Mouse (Mus musculus): ENCODE measurements around the gene Hnf4a. TPM values are rescaled to one million over a fixed set of nuclear protein-coding genes. Genes with fewer than 3 reads are reported as not detected.
A peak's percentile ranks its signal among the peaks of the same experiment; 100 is the strongest.

Hnf4a gene
- polyA plus RNA-seq, 1 experiment from 2014 or later = 0.20 TPM

- 10% methylated on average over 22 of the region's 22 CpGs for WGBS
- H3K27ac ChIP-seq (replicated peaks) = no peak overlapping the region
- peak overlapping the region; percentile 72 for H3K9ac ChIP-seq
- peaks cover 53% of the 10 kb centered on the region for H3K27me3 ChIP-seq (replicated peaks)
- H3K36me3 ChIP-seq = no peaks in the 10 kb centered on the region
- peak overlapping the region; percentile 44 for H3K4me3 ChIP-seq
- no peaks in the 10 kb centered on the region for H3K9me3 ChIP-seq
- peak overlapping the region; percentile 72 for H3K4me2 ChIP-seq
- peaks cover 7% of the 10 kb centered on the region for H3K4me1 ChIP-seq
- no peak for ATAC-seq (ENCODE audit: extremely low read depth, insufficient number of reproducible peaks, low FRiP score, low TSS enrichment)
Measured at GRCm38 (mm10) chr2:163534958-163535524, 28.4 kb downstream of the Hnf4a start.

DNA sequence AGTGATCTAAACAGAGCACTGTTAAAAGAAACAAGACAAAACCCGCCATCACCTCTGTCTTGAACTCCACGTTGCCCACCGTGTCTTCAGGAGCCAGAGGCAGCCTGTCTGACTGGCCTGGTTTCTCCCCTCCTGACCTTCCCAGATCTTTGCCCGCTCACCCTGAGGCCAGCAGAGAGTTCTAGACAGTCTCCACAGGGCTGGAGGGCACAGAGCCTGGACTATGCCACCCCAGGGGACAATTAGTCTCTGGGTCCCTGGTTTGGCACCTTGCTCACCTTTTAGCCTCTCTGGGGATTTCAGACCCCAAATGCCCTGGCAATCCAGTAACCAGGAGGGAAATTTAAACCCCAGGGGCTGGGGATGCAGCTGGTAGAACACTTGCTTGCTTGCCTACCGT is 30.8 kb downstream of the Hnf4a start:
- WGBS = 73% methylated on average over 5 of the region's 5 CpGs
- ATAC-seq (ENCODE audit: extremely low read depth, insufficient number of reproducible peaks, low FRiP score, low TSS enrichment) = no peak

GRCm38 (mm10) chr2:163538410-163538809 is 31.8 kb downstream of the Hnf4a start:
- Histone ChIP-seq H3K27me3 (replicated peaks) (peaks cover 62% of the 10 kb centered on the region), H3K27ac (replicated peaks) (no peak overlapping the region), H3K4me3 (no peak overlapping the region), H3K4me2 (no peak overlapping the region), H3K9me3 (no peaks in the 10 kb centered on the region), H3K36me3 (no peaks in the 10 kb centered on the region), H3K4me1 (peaks cover 7% of the 10 kb centered on the region), H3K9ac (no peak overlapping the region)
- ATAC-seq (ENCODE audit: extremely low read depth, insufficient number of reproducible peaks, low FRiP score, low TSS enrichment) = no peak
- WGBS = 79% methylated on average over 2 of the region's 2 CpGs

More for the DNA sequence above, 30.8 kb downstream of the Hnf4a start:
- H3K9me3 ChIP-seq = no peaks in the 10 kb centered on the region
- peaks cover 7% of the 10 kb centered on the region for H3K4me1 ChIP-seq
- no peak overlapping the region for H3K4me3 ChIP-seq
- no peaks in the 10 kb centered on the region for H3K36me3 ChIP-seq
- H3K9ac ChIP-seq = no peak overlapping the region
- H3K27me3 ChIP-seq (replicated peaks) = peaks cover 67% of the 10 kb centered on the region
- H3K27ac ChIP-seq (replicated peaks) = no peak overlapping the region
- H3K4me2 ChIP-seq = no peak overlapping the region

GRCm38 (mm10) chr2:163539321-163540040 is 32.9 kb downstream of the Hnf4a start:
- H3K4me3 ChIP-seq = no peak overlapping the region
- no peak overlapping the region for H3K4me2 ChIP-seq
- no peak for ATAC-seq (ENCODE audit: extremely low read depth, insufficient number of reproducible peaks, low FRiP score, low TSS enrichment)
- 62% methylated on average over 13 of the region's 13 CpGs for WGBS
- peaks cover 61% of the 10 kb centered on the region for H3K27me3 ChIP-seq (replicated peaks)
- no peaks in the 10 kb centered on the region for H3K9me3 ChIP-seq
- no peak overlapping the region for H3K27ac ChIP-seq (replicated peaks)
- no peaks in the 10 kb centered on the region for H3K36me3 ChIP-seq
- H3K9ac ChIP-seq = no peak overlapping the region
- peaks cover 7% of the 10 kb centered on the region for H3K4me1 ChIP-seq

DNA sequence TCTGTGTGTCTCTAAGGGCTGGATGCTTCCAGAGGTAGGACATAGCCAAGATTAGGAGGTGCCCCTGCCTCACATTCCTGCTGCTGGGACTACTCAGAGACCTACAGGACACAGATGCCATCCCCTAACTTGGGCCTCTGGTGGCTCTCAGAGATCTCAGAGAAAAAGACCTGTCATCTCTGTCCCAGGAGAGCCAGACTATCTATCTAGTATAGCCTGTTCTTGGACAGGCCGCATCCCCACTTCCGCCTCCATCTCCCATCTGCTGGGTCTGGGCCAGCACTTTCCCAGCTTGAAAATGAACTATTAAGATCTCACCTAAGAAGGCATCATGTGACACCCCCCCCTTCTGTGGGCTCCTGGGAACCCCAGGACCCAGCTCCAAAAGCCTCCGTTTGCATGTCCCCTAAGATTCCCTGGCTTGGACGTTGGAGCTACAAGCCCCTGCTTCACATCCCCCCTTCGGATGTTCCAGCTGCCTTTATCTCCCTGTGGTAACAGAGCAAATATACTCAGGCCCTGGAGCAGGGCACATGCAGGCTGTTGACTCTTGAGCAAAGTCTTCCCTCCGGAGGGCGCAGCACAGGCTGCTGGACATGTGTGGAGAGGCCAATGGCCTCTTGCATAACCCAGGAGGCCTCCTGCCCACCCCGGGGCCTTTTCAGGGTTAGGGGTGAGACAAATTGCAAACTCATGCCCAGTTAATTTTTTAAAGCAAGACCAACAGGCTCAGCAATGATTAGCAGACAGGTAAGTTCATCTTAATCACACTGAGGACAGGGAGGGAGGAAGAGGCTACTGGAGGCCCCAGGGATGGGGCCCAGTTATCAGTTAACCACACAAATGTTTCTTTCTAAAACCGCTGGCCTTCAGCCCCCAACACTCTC is 33.9 kb downstream of the Hnf4a start:
- Histone ChIP-seq H3K27ac (replicated peaks) (no peak overlapping the region), H3K4me2 (no peak overlapping the region), H3K9me3 (no peaks in the 10 kb centered on the region), H3K36me3 (no peaks in the 10 kb centered on the region), H3K4me1 (no peaks in the 10 kb centered on the region), H3K9ac (no peak overlapping the region), H3K4me3 (no peak overlapping the region), H3K27me3 (replicated peaks) (peaks cover 64% of the 10 kb centered on the region)
- WGBS = 67% methylated on average over 9 of the region's 9 CpGs
- no peak for ATAC-seq (ENCODE audit: extremely low read depth, insufficient number of reproducible peaks, low FRiP score, low TSS enrichment)

DNA sequence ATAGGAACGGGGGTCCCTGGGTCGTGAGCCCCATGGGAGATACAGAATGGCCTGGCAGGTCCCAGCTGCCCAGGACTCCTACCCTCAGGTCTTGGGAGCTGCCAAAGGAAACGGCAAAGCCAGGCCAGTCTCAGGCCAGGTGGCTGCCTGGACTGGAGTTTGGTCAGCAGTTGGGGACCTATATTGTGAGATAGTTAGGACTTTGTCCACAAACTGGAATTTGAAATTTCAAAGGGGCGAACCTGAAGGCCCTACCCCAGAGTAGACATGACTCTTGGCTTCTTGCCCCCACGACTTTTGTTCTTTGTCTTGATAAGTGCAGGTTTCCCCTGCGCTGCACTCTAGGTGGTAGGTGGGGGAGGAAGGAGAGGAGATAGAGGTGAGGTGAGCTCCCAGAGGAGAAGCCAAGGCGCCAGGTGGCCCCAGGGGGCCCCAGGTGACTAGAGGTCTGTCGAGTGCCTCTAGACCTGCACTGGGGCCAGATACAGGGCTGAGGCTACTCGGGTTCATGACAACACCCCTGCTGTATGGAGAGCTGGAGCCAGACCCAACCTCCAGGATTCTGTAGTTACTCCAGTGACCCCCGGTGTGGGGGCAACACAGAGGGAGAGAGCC is 35.1 kb downstream of the Hnf4a start:
- Histone ChIP-seq H3K4me3 (no peak overlapping the region), H3K4me1 (no peaks in the 10 kb centered on the region), H3K36me3 (no peaks in the 10 kb centered on the region), H3K4me2 (no peak overlapping the region), H3K9me3 (no peaks in the 10 kb centered on the region), H3K9ac (no peak overlapping the region), H3K27me3 (replicated peaks) (peaks cover 52% of the 10 kb centered on the region), H3K27ac (replicated peaks) (no peak overlapping the region)
- WGBS = 66% methylated on average over 10 of the region's 10 CpGs
- ATAC-seq (ENCODE audit: extremely low read depth, insufficient number of reproducible peaks, low FRiP score, low TSS enrichment) = no peak

DNA sequence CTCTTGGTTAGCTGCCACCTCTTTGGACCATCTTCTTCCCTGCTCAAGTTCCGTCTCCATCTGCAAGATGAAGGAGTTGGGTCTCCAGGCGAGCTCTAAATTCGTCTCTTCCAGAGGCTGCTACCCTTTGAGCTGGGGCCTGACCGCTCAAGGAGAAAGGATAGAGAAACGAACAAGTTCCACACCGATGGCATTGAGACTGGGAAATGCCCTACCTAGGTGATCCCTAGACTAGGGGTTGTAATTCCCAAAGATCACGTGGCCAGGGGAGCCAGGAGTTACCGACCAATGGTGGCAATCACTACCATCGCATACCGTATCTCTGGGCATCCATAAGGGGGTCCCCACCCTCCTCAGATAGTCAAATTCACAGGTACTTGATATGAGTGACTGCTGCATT is 36.1 kb downstream of the Hnf4a start:
- H3K36me3 ChIP-seq = no peaks in the 10 kb centered on the region
- H3K27me3 ChIP-seq (replicated peaks) = peaks cover 49% of the 10 kb centered on the region
- no peak overlapping the region for H3K9ac ChIP-seq
- H3K4me3 ChIP-seq = no peak overlapping the region
- 84% methylated on average over 10 of the region's 10 CpGs for WGBS
- no peak overlapping the region for H3K27ac ChIP-seq (replicated peaks)
- H3K9me3 ChIP-seq = no peaks in the 10 kb centered on the region
- no peaks in the 10 kb centered on the region for H3K4me1 ChIP-seq
- H3K4me2 ChIP-seq = no peak overlapping the region
- no peak for ATAC-seq (ENCODE audit: extremely low read depth, insufficient number of reproducible peaks, low FRiP score, low TSS enrichment)

DNA sequence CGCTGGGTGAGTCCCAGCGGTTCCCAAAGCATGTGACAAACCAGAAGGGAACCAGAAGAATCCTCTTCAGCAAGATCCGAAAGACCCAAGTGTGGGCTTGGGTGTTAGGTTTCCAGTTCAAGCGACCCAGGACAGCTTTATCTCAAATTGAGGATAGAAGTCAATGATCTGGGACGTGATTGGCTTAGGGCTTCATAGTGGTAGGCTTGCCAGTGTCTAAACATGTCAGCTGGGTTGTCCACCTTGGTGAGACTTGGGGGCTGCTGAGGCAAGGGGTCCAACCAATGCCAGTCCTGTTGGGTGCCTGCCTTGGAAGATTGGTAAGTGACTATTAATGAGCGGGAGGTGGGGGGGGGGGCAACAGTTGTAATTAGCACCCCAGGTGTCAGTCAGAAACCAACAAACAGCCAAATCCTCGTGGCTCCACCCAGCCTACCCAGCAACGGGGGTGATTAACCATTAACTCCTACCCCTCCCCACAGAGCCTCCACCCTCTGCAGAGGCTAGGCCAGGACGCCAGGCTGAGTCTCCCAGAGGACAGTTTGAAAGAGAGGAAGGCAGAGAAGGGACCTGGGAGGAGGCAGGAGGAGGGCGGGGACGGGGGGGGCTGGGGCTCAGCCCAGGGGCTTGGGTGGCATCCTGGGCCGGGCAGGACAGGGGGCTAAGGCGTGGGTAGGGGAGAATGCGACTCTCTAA is 40.2 kb downstream of the Hnf4a start:
- no peak overlapping the region for H3K9ac ChIP-seq
- H3K4me2 ChIP-seq = no peak overlapping the region
- H3K27me3 ChIP-seq (replicated peaks) = peaks cover 60% of the 10 kb centered on the region
- H3K4me1 ChIP-seq = no peaks in the 10 kb centered on the region
- H3K9me3 ChIP-seq = no peaks in the 10 kb centered on the region
- 65% methylated on average over 14 of the region's 14 CpGs for WGBS
- H3K4me3 ChIP-seq = no peak overlapping the region
- no peak for ATAC-seq (ENCODE audit: extremely low read depth, insufficient number of reproducible peaks, low FRiP score, low TSS enrichment)
- no peaks in the 10 kb centered on the region for H3K36me3 ChIP-seq
- no peak overlapping the region for H3K27ac ChIP-seq (replicated peaks)

DNA sequence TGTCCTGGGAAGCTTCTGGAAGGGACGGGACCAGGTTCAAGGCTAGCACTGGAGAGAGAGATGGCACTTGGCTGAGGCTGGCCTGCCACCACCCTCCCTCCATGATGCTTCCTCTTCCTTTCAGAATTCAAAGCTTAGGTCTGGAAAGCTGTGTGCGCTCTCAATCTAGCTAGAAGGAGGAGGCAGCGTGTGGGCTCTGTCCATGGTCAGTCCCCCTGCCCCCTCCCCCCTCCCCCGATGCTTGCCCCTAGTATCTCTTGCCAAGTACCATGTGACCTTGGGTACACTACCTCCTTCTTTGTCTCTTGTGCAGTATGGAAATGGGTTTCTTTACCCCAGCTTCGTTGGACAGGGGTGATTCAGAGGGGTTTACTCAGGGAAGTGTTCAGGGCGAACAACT is 42.2 kb downstream of the Hnf4a start:
- peaks cover 66% of the 10 kb centered on the region for H3K27me3 ChIP-seq (replicated peaks)
- no peaks in the 10 kb centered on the region for H3K4me1 ChIP-seq
- no peaks in the 10 kb centered on the region for H3K9me3 ChIP-seq
- no peak overlapping the region for H3K9ac ChIP-seq
- H3K4me2 ChIP-seq = no peak overlapping the region
- H3K36me3 ChIP-seq = no peaks in the 10 kb centered on the region
- WGBS = 73% methylated on average over 6 of the region's 6 CpGs
- ATAC-seq (ENCODE audit: extremely low read depth, insufficient number of reproducible peaks, low FRiP score, low TSS enrichment) = no peak
- H3K4me3 ChIP-seq = no peak overlapping the region
- H3K27ac ChIP-seq (replicated peaks) = no peak overlapping the region

GRCm38 (mm10) chr2:163549786-163550185 is 43.2 kb downstream of the Hnf4a start:
- H3K27me3 ChIP-seq (replicated peaks) = peaks cover 66% of the 10 kb centered on the region
- H3K9me3 ChIP-seq = no peaks in the 10 kb centered on the region
- H3K27ac ChIP-seq (replicated peaks) = no peak overlapping the region
- no peak overlapping the region for H3K4me3 ChIP-seq
- no peak overlapping the region for H3K4me2 ChIP-seq
- 62% methylated on average over 6 of the region's 6 CpGs for WGBS
- H3K36me3 ChIP-seq = no peaks in the 10 kb centered on the region
- ATAC-seq (ENCODE audit: extremely low read depth, insufficient number of reproducible peaks, low FRiP score, low TSS enrichment) = no peak
- no peak overlapping the region for H3K9ac ChIP-seq
- H3K4me1 ChIP-seq = no peaks in the 10 kb centered on the region

DNA sequence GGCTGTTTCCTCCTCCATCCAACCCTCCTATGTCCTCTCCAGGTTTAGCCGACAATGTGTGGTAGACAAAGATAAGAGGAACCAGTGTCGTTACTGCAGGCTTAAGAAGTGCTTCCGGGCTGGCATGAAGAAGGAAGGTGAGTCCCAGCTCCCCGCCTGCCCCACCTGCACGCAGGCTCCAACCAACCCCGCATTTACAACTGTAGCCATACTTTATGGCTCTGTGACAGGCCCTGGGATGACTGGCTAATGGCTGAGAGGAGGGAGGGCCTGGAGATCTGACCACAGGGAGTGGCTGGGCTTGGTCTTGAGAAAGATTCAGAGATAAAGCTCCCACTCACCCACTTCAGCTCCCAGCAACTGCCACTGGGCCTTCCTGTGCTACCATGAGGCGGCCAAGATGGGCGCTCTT is 45.9 kb downstream of the Hnf4a start:
- Histone ChIP-seq H3K4me3 (no peak overlapping the region), H3K4me1 (peaks cover 7% of the 10 kb centered on the region), H3K9ac (no peak overlapping the region), H3K27me3 (replicated peaks) (peaks cover 83% of the 10 kb centered on the region), H3K27ac (replicated peaks) (no peak overlapping the region), H3K4me2 (no peak overlapping the region), H3K9me3 (no peaks in the 10 kb centered on the region), H3K36me3 (no peaks in the 10 kb centered on the region)
- 70% methylated on average over 8 of the region's 8 CpGs for WGBS
- no peak for ATAC-seq (ENCODE audit: extremely low read depth, insufficient number of reproducible peaks, low FRiP score, low TSS enrichment)
